Mouse (Mus musculus) urinary bladder, postnatal 0 days (tissue): ENCODE data around the gene Gprin2. TPM values are rescaled to one million over a fixed set of nuclear protein-coding genes. Genes with fewer than 3 reads are reported as not detected.

ENCODE experiments used
- polyA plus RNA-seq: library from polyadenylated mRNA; unstranded; fragments of >200 nt; fragmentation: Nextera tagmentation; extraction: Ambion mirVana; gene quantifications from 2 replicates; pipeline ENCODE4 v1.2.1, GENCODE M21; 2015

Gene Gprin2
- polyA plus RNA-seq, result 0.18 and 0.47 TPM in 2 replicates

DNA sequence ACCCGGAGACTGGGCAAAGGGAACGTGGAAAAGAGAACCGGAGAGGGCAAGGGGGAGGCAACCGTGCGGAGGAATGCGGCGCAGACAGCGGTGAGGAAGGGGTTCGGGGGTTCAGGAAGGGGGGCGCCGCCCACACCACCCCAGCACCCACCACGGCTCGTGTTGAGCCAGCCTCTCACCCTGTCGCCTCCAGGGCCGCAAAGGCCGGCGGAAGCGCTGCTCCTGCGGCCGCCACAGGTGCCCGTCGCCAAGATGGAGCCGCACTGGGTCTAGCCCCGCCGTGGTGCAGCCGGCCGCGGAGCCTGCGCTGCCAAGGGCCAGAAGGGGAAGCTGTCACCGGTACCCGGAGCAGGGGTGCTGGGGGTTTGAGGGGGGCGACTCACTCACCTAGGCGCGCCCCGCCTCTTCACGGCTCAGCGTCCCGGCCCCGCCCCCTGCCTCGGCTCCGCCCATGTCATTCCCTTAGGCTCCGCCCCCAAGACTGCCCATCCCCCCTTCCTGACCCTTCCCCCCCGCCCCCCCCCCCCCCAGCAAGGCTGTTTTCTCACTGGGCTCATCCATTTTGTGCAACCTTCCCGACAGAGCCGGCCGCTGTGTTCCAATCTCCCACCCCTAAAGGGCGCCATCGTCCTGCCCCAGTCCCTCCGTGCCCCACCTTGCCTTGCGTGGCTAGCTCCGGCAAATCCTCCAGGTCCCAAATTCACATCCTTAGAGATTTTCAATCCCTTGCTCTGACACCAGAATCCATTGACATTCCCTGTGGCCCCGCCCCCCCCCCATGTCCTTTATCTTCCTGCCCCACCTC lies at the start of gene Gprin2:
Gprin2 (minus strand) TSS at position 423 of the 805 bp plus-strand sequence.

DNA sequence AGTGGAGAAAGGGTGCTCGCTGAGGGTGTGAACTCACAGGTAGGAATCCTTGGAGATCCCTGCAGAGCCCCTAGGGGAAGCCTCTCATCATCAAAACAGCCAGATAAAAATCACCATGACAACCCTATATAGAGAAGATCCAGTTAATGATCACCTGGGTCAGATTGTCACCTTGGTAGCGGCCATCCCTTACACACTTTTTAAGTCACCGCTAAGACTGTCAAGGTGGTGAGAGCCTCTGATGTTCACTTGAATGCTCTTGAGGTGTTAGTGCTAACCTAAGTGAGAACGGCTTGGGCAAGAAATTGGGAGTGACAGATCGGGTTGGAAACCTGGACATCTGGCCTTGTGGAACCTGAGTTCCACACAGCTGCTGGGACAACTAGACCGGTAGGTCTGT lies 17.8 kb upstream of the Gprin2 start, which contains the start of gene Syt15:
Syt15 (plus strand) TSS at position 301 of the 400 bp plus-strand sequence.

DNA sequence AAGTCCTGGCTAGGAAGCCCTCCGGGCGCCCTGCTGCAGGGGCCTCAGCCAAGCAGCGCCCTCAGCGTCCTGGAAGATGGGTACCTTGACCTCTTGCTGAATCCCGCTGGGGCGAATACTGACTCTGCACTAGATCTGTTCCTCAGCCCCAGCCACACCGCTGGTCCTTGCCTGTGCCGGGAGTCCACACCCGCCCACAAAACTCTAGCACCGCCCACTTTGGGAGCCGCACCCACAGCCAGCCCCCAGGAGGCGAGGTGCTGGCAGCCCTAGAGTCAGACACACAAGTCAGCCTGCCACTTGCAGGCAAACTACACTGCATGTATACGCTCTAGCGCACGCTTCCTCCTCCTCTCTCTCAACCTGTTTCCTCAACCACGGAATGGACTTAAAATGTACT lies 49.1 kb downstream of the Gprin2 start, which contains the start of gene Npy4r:
Npy4r (minus strand) TSS at position 148 of the 400 bp plus-strand sequence.

Other genes starting within 250 kb of the Gprin2 start
- gene Rbp3, start 247.7 kb downstream of the Gprin2 start, polyA plus RNA-seq, result not detected in 2 replicates
- 0.02 and 0.04 TPM in 2 replicates for gene Zfp488, start 222.9 kb downstream of the Gprin2 start, polyA plus RNA-seq
- gene Gm30083, start 186.5 kb downstream of the Gprin2 start, polyA plus RNA-seq, result 0.06 and 0.23 TPM in 2 replicates
- not detected in 2 replicates for gene Gm5460, start 184.9 kb downstream of the Gprin2 start, polyA plus RNA-seq
- gene Antxrl, start 148.9 kb downstream of the Gprin2 start, polyA plus RNA-seq, result not detected in 2 replicates
- 33.0 and 47.8 TPM in 2 replicates for gene Anxa8, start 115.7 kb downstream of the Gprin2 start, polyA plus RNA-seq
- 10.1 and 23.3 TPM in 2 replicates for gene A630023A22Rik, start 98.9 kb downstream of the Gprin2 start, polyA plus RNA-seq
- gene Npy4r, start 49.2 kb downstream of the Gprin2 start, polyA plus RNA-seq, result 2.7 and 4.1 TPM in 2 replicates
- gene Syt15, start 17.9 kb upstream of the Gprin2 start, polyA plus RNA-seq, result 1.3 and 1.5 TPM in 2 replicates
- gene Shld2, start 108.8 kb upstream of the Gprin2 start, polyA plus RNA-seq, result 4.3 and 4.9 TPM in 2 replicates
- 73.2 and 78.7 TPM in 2 replicates for gene Glud1, start 109.1 kb upstream of the Gprin2 start, polyA plus RNA-seq
- 343 and 370 TPM in 2 replicates for gene Fam25c, start 153.8 kb upstream of the Gprin2 start, polyA plus RNA-seq
- gene Sncg, start 173.1 kb upstream of the Gprin2 start, polyA plus RNA-seq, result 3.5 and 4.3 TPM in 2 replicates
- gene Mmrn2, start 173.8 kb upstream of the Gprin2 start, polyA plus RNA-seq, result 3.5 and 4.4 TPM in 2 replicates